Mouse (Mus musculus) embryonic facial prominence, embryonic 10.5 days (tissue): ENCODE results near the gene Col8a2. TPM values are rescaled to one million over a fixed set of nuclear protein-coding genes. Genes with fewer than 3 reads are reported as not detected.

ENCODE experiments used
- DNase-seq: peaks from one replicate; pipeline ENCODE4 v3.0.0-alpha.2; 2017; ENCODE audit warnings: low spot score
- H3K27ac ChIP-seq: fragments of 300-500 bp; sonication (generic); replicated peaks from 2 replicates; pipeline ENCODE4 v1.5.1; 2016; ENCODE audit warnings: mild to moderate bottlenecking
- H3K27me3 ChIP-seq: fragments of 300-500 bp; sonication (generic); replicated peaks from 2 replicates; pipeline ENCODE4 v1.6.1; 2016; ENCODE audit warnings: low read depth, mild to moderate bottlenecking; ENCODE audit not compliant: poor library complexity, severe bottlenecking
- H3K36me3 ChIP-seq: fragments of 300-500 bp; sonication (generic); replicated peaks from 2 replicates; pipeline ENCODE4 v1.6.1; 2016; ENCODE audit warnings: mild to moderate bottlenecking, moderate library complexity
- H3K4me1 ChIP-seq: fragments of 300-500 bp; sonication (generic); 2 replicates; pipeline ENCODE4 v1.6.1; 2016
- H3K4me3 ChIP-seq: fragments of 300-500 bp; sonication (generic); 2 replicates; pipeline ENCODE4 v1.5.1; 2016; ENCODE audit warnings: mild to moderate bottlenecking, moderate library complexity
- H3K9me3 ChIP-seq: fragments of 300-500 bp; sonication (generic); 2 replicates; pipeline ENCODE4 v1.6.1; 2016; ENCODE audit warnings: mild to moderate bottlenecking
- WGBS: fragments of 180-500 bp; shearing (Covaris S2); methylation state at CpG from one replicate; pipeline ENCODE4 v1.1.7; 2016; 5-methylcytosine and 5-hydroxymethylcytosine counted together
- polyA plus RNA-seq: library from polyadenylated mRNA; unstranded; fragments of >200 nt; fragmentation: Nextera tagmentation; extraction: Ambion mirVana; gene quantifications from 2 replicates; pipeline ENCODE4 v1.2.1, GENCODE M21; 2016

Col8a2 gene
- polyA plus RNA-seq, 1 experiment from 2014 or later = 11.2 TPM

DNA sequence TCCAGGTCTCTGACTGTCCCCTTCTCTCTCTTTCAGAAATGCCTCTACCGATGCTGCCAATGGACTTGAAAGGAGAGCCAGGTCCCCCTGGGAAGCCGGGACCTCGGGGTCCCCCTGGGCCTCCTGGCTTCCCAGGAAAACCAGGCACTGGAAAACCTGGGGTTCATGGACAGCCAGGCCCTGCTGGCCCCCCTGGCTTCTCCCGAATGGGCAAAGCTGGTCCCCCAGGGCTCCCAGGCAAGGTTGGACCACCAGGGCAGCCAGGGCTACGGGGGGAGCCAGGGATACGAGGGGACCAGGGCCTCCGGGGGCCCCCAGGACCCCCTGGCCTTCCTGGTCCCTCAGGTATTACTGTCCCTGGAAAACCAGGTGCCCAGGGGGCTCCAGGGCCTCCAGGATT is 23.8 kb downstream of the Col8a2 start:
- H3K27ac ChIP-seq = peak overlapping the region; percentile 63; the same call in 1 of the 2 replicates
- no peak for DNase-seq
- WGBS = 79% methylated on average over 7 of the region's 7 CpGs

DNA sequence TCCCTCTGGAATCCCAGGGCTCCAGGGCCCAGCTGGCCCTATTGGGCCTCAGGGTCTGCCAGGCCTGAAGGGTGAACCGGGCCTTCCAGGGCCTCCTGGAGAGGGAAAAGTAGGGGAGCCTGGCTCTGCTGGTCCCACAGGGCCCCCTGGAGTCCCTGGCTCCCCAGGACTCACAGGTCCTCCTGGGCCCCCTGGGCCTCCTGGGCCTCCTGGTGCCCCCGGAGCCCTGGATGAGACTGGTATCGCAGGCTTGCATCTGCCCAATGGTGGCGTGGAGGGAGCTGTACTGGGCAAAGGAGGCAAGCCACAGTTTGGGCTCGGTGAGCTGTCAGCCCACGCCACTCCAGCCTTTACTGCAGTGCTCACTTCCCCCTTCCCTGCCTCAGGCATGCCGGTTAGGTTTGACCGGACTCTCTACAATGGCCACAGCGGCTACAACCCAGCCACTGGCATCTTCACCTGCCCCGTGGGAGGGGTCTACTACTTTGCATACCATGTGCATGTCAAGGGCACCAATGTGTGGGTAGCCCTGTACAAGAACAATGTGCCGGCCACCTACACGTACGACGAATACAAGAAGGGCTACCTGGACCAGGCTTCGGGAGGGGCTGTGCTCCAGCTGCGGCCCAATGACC is 25.1 kb downstream of the Col8a2 start:
- Histone ChIP-seq H3K36me3 (peaks cover 21% of the 10 kb centered on the region), H3K4me3 (no peak overlapping the region), H3K27me3 (0 out of 2 replicates have a peak, but pooled peaks cover 4% of the 10 kb centered on the region), H3K4me1 (peaks cover 48% of the 10 kb centered on the region), H3K27ac (peak overlapping the region; percentile 79; the same call in 1 of the 2 replicates), H3K9me3 (no peaks in the 10 kb centered on the region)
- DNase-seq = no peak
- 89% methylated on average over 16 of the region's 16 CpGs for WGBS

More for the DNA sequence above, 23.8 kb downstream of the Col8a2 start:
- Histone ChIP-seq H3K4me1 (peaks cover 47% of the 10 kb centered on the region), H3K9me3 (peaks cover 4% of the 10 kb centered on the region; the same call in 1 of the 2 replicates), H3K36me3 (peaks cover 8% of the 10 kb centered on the region), H3K27me3 (0 out of 2 replicates have a peak, but pooled peaks cover 4% of the 10 kb centered on the region), H3K4me3 (no peak overlapping the region)

DNA sequence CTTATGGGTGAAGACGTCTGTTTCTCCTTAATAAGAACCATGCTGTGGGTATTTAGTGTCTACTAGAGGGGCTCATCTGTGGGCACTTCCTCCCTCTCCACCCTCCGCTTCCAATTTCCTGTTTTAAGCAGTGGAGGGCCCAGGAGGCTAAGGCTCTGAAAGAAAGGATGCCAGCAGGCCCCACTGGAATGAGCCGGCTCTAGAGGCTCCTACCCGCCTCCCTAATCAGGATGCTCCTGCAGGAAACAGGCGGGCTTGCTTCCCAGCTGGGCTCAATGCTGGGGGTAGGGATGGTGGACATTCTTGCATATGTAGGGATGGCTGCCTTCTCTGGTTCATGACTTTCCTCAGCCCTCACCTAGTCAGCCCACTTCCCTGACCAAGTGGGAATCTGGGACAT is 26.6 kb downstream of the Col8a2 start:
- Histone ChIP-seq H3K4me1 (peaks cover 45% of the 10 kb centered on the region), H3K4me3 (no peak overlapping the region; the same call in 1 of the 2 replicates), H3K27me3 (0 out of 2 replicates have a peak, but pooled peaks cover 4% of the 10 kb centered on the region), H3K27ac (peak overlapping the region; percentile 79), H3K9me3 (no peaks in the 10 kb centered on the region), H3K36me3 (peaks cover 36% of the 10 kb centered on the region)
- peak; percentile 48 for DNase-seq
- 23% methylated on average over 5 of the region's 5 CpGs for WGBS

DNA sequence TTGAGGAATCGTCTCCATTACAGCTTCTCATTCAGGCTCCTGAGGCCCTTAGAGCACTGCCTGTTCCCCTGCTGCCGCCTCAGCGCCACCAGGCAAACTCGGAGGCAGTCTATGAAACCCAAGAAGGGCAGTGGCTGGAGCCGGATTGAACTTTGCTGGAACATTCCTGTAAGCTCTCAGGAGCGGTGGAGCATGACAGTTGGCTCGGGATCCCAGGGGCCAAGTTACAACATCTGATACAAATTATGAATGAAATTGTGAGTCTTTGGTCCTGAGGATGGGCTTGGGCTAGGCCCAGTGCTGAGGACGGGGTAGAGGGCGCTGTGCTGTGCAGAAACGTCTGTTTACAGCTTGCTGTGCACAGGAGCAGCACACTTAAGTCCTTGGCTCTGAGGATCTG is 27.8 kb downstream of the Col8a2 start:
- no peaks in the 10 kb centered on the region for H3K9me3 ChIP-seq
- no peaks in the 10 kb centered on the region for H3K27me3 ChIP-seq
- H3K36me3 ChIP-seq = peaks cover 48% of the 10 kb centered on the region
- peak; percentile 74 for DNase-seq
- WGBS = 29% methylated on average over 10 of the region's 10 CpGs
- peak overlapping the region; percentile 37 for H3K27ac ChIP-seq
- H3K4me1 ChIP-seq = peaks cover 40% of the 10 kb centered on the region
- H3K4me3 ChIP-seq = no peak overlapping the region

DNA sequence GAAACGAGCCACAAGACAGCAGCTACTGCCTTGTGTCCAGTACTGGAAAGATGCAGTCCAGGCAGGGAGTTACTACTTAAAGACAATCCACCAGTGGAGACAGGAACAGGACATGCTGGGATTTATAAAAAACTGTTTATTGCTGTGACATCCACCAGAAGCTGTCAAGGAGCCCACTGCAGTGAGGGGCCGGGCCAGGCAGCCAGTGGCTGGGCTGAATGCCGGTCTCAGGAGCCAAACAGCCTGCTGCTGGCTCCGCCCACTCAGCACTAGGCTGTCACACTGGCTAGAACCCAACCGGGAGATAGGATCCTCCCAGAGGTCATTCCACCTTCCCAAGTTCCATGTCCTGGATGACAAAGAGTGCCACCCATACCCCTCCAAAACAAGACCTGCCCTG is 29.3 kb downstream of the Col8a2 start:
- Histone ChIP-seq H3K9me3 (no peaks in the 10 kb centered on the region), H3K27me3 (no peaks in the 10 kb centered on the region), H3K27ac (no peak overlapping the region), H3K4me3 (no peak overlapping the region), H3K36me3 (peaks cover 54% of the 10 kb centered on the region), H3K4me1 (peaks cover 50% of the 10 kb centered on the region)
- no peak for DNase-seq
- 50% methylated on average over 5 of the region's 5 CpGs for WGBS

DNA sequence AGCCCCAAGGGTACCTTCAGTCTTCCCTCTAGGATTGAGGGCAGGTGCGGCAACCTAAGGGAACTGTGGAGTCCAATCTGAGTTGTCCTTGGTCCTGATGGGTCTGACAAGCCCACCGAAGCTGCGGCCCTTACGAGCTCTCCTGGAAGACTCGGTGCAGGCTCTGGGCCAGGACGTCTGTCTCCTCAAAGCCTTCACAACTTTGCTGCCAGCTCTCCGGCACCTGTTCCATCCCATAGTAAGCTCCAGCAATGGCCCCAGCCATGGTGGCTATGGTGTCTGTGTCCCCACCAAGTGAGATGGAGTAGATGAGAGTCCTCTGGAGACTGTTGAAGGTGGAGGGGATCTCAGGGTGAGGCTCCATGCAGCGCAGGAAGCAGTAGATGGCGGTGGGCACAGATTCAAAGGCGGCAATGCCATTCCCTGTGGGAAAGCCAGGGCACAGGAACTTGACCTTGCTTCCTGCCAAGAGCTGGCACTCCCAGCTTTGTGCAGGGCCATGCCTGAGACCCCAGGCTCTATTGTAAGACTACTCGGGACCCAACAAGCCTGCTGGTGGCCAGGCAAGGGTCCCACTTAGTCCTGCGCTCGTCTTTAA is 29.9 kb downstream of the Col8a2 start:
- Histone ChIP-seq H3K36me3 (peaks cover 54% of the 10 kb centered on the region), H3K4me3 (no peak overlapping the region), H3K9me3 (no peaks in the 10 kb centered on the region), H3K4me1 (peaks cover 53% of the 10 kb centered on the region), H3K27ac (no peak overlapping the region), H3K27me3 (no peaks in the 10 kb centered on the region)
- 92% methylated on average over 13 of the region's 13 CpGs for WGBS
- DNase-seq = no peak

DNA sequence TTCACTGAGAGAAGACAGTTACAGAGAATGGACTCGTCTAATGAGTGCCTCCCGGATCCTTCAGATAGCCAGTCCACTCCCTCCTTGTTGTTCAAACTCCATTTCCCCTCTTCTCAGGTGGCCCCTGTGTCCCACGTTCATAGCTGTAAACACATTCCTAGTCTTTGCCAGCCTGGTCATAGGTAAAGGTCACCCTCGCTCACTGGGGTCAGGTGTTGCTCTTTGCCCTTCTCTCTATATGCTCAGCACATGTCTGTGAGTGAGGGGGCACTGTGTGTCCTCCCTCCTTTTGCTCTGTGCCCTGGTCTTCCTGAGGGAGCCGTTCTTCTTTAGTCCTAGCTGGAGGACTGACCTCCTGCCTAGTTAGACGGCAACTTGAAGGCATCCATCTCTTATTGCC is 33.2 kb downstream of the Col8a2 start:
- no peak for DNase-seq
- no peak overlapping the region for H3K4me3 ChIP-seq
- no peak overlapping the region for H3K27ac ChIP-seq
- peaks cover 52% of the 10 kb centered on the region for H3K36me3 ChIP-seq
- peaks cover 28% of the 10 kb centered on the region for H3K27me3 ChIP-seq
- peaks cover 36% of the 10 kb centered on the region for H3K4me1 ChIP-seq
- 91% methylated on average over 6 of the region's 6 CpGs for WGBS
- H3K9me3 ChIP-seq = no peaks in the 10 kb centered on the region

DNA sequence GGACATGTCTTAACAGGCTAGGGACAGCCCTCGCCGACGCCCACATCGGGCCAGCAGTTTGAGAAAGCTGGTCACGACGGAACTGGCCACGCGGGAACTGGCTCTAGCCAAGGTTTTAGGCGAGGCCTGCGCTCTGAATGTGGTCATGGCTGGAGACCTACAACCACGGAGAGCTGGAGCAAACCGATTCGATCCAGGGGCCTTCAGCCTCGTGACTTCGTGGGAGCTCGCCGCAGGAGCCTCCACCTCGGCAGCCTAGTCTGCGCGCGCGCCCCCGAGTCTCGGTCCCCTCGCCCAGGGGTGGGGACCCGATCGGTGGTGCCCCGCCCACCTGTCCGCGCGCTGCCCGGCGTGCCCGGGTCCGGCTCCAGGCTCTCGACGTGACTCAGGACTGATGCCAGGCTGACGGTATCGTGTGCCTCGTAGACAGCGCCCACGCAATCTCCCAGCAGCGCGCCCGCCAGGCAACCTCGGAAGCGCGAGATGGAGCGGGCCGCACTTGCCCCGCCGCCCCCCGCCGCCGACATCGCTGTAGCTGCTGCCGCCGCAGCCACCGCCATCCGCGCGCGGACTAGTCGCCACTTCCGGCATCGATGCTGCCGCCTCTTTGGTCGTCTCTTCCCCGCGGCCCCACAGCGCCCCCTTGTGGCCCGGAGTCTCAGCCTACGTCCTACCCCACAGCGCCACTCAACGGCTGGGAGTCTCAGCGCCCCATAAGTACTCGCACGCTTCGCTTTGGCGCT is 34.7 kb downstream of the Col8a2 start, which contains the start of gene Adprhl2:
TSS of gene Adprhl2 (minus strand) at position 593 of the 743 bp plus-strand sequence.
- H3K9me3 ChIP-seq = no peaks in the 10 kb centered on the region
- peaks cover 37% of the 10 kb centered on the region for H3K36me3 ChIP-seq
- peak within 1 kb of the TSS; percentile 93 for H3K27ac ChIP-seq
- H3K4me3 ChIP-seq = peak within 1 kb of the TSS; percentile 86
- H3K4me1 ChIP-seq = peaks cover 35% of the 10 kb centered on the region
- peak; percentile 99 for DNase-seq
- under 1% methylated on average over 80 of the region's 80 CpGs for WGBS
- peaks cover 41% of the 10 kb centered on the region for H3K27me3 ChIP-seq

DNA sequence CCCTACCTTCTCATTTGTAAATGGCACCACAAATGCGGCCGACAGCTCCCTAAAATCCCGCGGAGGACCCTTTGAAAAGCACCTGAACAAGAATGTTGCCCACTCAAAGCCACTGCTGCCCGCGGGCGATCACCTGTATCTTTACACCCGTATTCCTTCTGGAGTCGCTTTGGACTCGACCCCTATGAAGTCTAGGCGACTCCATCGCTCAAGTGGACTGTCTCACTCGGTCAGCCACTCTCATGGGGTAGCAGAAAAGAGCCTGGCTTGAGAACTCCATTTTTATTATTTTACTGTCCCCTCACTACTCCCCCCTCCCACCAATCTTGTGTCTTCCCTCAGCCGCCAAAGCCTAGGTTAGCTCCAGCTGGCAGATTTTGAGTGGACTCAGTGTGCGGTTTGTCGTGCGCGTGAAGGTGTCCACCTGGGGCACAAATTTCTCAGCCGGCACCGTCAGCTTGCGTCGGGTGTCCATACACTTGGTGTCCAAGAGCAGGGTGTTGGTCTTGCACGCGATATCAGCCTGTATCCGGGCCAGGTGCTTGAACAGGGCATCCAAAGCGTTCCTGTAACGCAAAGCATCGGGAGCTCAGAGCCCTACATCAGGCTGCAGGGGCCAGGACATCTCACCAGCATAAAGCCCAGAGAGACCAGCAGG is 35.4 kb downstream of the Col8a2 start:
- Histone ChIP-seq H3K27me3 (peaks cover 43% of the 10 kb centered on the region), H3K4me1 (peaks cover 35% of the 10 kb centered on the region), H3K9me3 (no peaks in the 10 kb centered on the region), H3K27ac (peak overlapping the region; percentile 93), H3K36me3 (peaks cover 30% of the 10 kb centered on the region), H3K4me3 (peak overlapping the region; percentile 86)
- WGBS = 51% methylated on average over 28 of the region's 28 CpGs
- no peak for DNase-seq

DNA sequence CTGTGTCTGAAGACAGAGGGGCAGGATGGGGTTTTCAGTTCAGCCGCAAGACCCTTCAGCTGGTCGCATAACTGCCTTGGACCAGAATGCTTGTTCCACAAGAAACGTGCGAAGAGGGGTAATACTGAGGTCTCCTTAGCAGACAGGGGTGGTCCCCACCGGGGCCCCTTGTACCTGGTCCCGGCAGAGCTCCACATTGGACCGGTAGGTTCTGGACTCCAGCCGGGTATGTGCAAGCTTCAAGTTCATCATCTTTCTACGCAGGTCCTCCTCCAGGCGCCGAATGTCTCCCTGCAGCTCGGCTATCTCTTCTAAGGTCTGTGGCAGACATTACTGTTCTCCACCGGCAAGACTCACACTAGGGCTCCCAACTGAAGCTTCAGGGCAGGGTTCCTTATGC is 36.1 kb downstream of the Col8a2 start:
- no peak for DNase-seq
- H3K27ac ChIP-seq = no peak overlapping the region
- peaks cover 24% of the 10 kb centered on the region for H3K36me3 ChIP-seq
- no peak overlapping the region for H3K4me3 ChIP-seq
- H3K27me3 ChIP-seq = peaks cover 43% of the 10 kb centered on the region
- H3K4me1 ChIP-seq = peaks cover 35% of the 10 kb centered on the region
- no peaks in the 10 kb centered on the region for H3K9me3 ChIP-seq
- 95% methylated on average over 13 of the region's 13 CpGs for WGBS

DNA sequence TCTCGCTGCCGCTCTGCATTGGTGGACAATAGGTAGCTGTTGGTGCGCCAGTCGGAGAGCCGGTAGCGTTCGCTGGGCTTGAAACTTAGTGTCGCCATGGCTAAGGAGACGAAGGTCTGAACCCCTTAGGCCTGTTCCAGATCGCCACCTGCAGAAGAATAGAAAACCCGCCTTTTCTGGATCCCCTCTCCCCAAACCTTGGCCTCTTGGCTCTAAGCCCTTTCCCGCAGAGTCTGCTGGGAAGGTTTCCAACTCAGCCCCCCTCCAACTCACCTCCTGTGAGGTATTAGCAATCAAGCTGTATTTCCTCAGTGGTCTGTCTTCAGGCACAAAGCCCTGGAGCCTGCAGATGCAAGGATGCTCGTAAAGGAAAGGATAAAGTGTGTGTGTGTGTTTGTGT is 38.3 kb downstream of the Col8a2 start:
- 23% methylated on average over 13 of the region's 13 CpGs for WGBS
- H3K27ac ChIP-seq = no peak overlapping the region
- H3K4me3 ChIP-seq = peak overlapping the region; percentile 21; the same call in 1 of the 2 replicates
- H3K4me1 ChIP-seq = peaks cover 31% of the 10 kb centered on the region
- peaks cover 1% of the 10 kb centered on the region for H3K36me3 ChIP-seq
- DNase-seq = peak; percentile 20
- H3K27me3 ChIP-seq = peaks cover 43% of the 10 kb centered on the region
- no peaks in the 10 kb centered on the region for H3K9me3 ChIP-seq

DNA sequence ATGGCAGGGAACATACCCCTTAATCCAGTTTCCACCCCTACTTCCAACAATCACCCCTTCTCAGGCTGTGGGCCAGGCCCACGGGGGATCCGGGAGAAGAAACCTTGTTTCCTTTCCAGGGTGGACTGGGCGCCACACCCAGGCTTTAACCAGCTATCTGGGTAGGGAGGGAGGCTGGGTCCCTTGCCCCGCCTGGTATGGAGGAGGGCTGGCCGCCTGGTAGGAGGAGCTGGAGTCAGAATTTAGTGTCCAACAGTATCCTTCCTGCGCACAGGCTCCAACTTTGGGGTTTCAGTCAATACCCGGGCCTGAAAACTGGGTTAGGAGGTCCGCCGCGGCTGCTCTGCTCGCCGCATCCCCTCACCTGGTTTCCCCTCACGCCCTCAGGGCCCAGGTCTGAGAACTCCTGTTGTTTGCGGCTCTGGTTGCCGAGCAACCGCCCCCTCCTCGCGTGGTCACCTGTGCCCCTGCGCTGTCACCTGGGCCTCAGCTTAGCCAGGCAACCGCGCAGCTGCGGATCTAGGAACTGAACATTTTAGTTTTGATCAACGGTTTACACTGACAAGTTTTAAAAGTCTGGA is 38.8 kb downstream of the Col8a2 start, which contains the start of gene Tekt2:
TSS of gene Tekt2 (minus strand) at position 408 of the 581 bp plus-strand sequence.
- H3K9me3 ChIP-seq = no peaks in the 10 kb centered on the region
- peak within 1 kb of the TSS; percentile 35 for H3K4me3 ChIP-seq
- H3K36me3 ChIP-seq = no peaks in the 10 kb centered on the region
- DNase-seq = peak; percentile 61
- no peak within 1 kb of the TSS for H3K27ac ChIP-seq
- H3K4me1 ChIP-seq = peaks cover 26% of the 10 kb centered on the region
- peaks cover 43% of the 10 kb centered on the region for H3K27me3 ChIP-seq
- WGBS = 7% methylated on average over 23 of the region's 23 CpGs
